Mouse (Mus musculus) right cerebral cortex, postnatal 10 days (tissue): ENCODE results near the gene Cabp2.
"Not testable (repeated sequence)": the region's sequence is repeated elsewhere in the genome, so short reads cannot be mapped to it uniquely, and the experiment has no call there.

Experiments used
- DNase-seq, 2 experiments: peaks; one replicate each; pipeline ENCODE4 v3.0.0; 2021; ENCODE audit warnings: low spot score in 2 of 2

Cabp2 gene

DNA sequence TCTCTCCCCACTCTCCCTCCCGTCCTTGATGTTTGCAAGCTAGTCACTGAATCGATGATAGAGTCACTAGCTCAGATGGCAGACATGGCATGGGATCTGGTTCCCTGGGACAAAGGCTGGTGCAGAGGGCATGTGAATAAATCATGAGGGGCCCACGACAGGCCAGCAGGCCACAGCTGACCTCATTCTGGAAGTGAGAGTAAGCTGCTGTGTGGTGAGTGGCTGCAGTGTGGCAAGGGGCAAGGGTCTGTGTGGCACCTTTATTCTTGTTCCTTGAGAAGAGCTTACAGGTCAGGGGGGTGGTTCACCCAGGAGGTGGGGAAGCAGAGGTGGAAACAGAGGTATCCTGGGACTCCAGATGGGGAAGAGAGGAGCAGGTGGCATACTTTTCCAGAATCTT lies at the start of gene Cabp2:
Cabp2 (plus strand) TSS at position 185 of the 400 bp plus-strand sequence.
- no peak for DNase-seq

DNA sequence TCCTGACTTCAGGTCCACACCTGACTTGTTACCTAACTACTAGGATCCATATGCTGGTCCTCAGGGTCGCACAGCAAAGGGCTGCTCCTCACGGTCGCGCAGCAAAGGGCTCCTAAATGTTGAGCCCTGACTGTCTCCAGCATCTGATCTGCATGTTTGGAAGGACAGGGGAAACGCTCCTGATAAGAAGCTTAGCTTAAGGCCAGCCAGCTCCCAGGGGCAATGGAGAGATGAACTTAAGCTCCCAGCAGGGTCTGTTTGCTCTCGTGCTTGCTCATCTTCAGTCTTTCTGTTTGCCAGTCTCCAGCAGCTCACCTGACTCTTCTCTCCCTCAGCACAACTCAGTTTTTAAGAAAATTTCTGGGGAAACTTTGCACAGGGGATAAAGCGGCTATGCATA lies 48.7 kb upstream of the Cabp2 start:
- DNase-seq, result no peak

DNA sequence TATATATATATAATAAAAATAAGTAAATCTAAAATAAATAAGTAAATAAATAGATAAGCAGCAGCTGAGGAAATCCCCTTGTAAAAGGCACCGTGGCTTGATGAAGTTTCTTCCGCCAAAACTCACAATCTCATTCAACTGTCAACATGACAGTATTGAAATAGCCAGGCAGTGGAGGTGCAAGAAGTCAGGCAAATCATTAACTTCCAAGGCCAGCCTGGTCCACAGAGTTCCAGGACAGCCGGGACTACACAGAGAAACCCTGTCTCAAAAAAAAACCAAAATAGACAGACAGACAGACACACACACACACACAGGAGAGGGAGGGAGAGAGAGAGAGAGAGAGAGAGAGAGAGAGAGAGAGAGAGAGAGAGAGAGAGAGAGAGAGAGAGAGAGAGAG lies 48.1 kb upstream of the Cabp2 start:
- no peak for DNase-seq

DNA sequence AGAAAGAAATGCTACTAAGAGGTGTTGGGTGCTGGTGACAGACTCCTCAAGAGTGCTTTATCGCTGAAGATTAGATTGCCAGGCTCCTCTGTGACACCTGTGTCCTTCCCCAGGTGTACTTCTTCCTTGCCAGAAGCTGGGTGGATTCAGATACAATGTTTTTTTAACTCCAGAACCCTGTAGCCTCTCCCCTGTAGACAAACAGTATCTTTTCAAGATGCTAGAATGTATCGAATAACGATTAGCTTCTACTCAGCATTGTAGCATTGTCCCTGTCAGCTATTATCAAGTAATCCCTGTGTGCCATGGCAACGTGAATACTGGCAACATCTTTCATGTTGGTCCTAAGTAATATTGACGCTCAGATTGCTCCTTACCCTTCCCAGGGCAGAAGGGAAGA lies 47.6 kb upstream of the Cabp2 start:
- no peak for DNase-seq

DNA sequence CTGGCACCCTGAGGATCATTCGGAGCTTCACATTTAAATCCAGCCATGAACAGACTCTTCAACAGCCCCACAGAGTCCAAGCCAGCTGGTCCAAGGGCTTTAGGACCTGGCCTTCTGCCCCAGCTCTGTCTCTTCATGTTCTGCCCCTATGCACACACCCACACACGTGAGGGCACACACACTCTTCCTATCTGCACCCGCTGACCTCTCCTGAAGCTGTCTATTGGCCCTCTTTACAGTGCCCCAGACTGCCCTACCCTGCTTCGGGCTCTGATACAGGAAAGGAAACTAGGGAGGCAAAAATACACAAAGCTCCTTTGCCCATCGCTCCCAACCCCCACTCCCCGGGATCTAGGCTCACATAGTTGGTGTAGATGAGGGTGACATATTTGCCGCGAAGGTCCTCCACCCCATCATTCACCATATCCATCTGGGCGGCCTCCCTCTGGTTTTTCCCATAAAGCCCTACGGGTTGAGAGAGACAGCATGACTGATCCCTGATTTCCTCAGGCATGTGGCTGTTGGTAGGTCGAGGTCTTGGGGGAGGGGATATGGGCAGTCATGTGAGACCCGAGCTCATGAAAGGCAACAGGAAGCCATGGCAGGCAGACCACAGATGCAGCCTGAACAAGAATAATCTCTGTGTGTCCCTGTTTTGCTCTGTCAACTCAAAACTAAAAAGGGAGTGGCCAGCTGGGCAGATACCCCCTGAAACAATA lies 44.9 kb upstream of the Cabp2 start:
- no peak for DNase-seq

DNA sequence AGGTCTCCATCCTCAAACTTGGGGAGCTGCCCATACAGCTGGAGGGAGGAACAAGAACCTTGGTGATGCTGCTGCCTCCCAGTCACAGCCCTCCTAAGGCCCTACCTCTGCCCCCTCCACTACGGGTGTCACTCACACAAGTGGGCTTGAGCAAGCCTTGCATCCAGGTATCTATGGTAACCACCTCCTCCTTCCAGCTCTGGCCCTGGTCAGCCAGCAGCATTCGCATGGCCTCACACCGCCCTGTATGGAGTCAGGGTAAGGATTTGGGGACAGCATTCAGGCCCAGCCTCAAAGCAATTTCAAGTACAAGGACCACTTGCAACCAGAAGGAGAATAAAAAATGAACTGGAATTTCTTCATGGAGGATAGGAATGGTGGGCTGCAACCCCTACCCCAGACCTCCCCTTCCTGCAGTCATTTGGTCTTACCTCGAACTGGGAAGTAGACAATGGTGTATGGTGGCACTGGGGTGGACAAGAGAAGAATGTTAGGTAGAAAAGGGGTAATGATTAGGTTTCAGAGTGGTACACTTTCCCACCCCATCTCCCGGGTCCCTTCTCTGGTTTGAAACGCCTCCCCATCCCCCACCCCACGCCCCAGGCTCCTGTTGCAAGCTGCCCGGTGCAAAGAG lies 44.1 kb upstream of the Cabp2 start:
- DNase-seq, result not testable (repeated sequence)

DNA sequence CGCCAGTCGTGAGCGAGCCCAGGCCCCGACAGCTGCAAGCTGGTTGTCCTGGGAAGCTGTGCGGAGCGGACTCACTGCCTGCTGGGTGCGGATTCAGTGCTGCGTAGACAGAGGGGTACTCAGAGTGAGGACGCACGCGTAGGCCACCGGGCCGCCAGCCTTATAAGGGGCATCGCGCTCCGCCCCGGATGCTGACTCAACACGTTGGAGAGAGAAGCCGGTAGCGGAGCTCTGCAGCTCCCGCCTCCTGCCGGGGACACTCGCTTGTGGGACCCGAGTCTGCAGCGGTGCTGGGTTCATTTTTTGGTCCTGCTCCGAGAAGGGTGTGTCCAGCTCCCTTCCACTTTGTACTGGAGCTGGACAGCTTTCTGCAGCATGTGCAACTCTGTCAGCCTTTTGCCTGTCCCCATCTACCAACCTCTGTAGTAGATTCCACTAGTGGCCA lies 43.6 kb upstream of the Cabp2 start, which contains the start of gene Gstp1:
Gstp1 (minus strand) TSS at position 198 of the 445 bp plus-strand sequence.
- DNase-seq, result peak; percentile 92

DNA sequence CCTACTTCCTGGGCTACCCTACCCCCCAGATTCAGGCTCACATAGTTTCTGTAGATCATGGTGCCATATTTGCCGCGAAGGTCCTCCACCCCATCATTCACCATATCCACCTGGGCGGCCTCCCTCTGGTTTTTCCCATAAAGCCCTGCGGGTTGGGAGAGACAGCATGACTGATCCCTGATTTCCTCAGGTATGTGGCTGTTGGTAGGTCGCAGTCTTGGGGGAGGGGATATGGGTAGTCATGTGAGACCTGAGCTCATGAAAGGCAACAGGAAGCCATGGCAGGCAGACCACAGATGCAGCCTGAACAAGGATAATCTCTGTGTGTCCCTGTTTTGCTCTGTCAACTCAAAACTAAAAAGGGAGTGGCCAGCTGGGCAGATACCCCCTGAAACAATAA lies 40.4 kb upstream of the Cabp2 start:
- not testable (repeated sequence) for DNase-seq

DNA sequence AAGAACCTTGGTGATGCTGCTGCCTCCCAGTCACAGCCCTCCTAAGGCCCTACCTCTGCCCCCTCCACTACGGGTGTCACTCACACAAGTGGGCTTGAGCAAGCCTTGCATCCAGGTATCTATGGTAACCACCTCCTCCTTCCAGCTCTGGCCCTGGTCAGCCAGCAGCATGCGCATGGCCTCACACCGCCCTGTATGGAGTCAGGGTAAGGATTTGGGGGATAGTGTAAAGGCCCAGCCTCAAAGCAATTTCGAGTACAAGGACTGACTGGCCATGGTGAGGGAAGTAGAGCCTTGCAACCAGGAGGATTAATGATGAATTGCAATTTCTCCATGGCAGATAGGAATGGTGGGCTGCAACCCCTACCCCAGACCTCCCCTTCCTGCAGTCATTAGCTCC lies 39.9 kb upstream of the Cabp2 start:
- DNase-seq, result not testable (repeated sequence)

DNA sequence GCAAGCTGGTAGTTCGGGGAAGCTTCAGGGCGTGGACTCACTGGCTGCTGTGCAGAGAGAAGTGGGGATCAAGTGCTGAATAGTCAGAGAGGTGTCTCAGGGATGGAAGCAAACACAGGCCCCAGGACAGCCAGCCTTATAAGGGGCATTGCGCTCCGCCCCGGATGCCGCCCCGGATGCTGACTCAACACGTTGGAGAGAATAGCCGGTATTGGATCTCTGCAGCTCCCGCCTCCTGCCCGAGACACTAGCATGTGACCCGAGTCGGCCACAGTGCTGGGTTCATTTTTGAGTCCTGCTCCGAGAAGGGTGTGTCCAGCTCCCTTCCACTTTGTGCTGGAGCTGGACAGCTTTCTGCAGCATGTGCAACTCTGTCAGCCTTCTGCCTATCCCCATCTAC lies 39.3 kb upstream of the Cabp2 start:
- no peak for DNase-seq

DNA sequence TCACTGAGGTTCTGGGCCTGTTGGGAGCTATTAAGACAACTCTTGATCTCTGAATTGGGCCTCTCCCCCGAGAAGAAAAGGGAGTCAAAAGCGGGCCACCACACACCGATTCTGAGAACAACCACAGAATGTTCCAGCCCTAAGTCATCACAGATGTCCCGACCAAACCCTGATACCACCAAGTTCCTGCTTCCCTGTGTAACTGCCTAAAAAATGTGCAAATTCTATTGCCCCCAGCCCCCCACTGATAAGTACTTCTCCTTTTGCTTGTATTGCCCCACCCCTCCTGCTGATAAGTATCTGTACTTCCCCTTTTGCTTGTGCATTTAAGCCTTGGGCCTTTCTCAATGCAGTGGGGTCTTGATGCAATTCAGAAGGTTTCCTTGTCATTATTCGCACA lies 37.3 kb upstream of the Cabp2 start:
- not testable (repeated sequence) for DNase-seq

DNA sequence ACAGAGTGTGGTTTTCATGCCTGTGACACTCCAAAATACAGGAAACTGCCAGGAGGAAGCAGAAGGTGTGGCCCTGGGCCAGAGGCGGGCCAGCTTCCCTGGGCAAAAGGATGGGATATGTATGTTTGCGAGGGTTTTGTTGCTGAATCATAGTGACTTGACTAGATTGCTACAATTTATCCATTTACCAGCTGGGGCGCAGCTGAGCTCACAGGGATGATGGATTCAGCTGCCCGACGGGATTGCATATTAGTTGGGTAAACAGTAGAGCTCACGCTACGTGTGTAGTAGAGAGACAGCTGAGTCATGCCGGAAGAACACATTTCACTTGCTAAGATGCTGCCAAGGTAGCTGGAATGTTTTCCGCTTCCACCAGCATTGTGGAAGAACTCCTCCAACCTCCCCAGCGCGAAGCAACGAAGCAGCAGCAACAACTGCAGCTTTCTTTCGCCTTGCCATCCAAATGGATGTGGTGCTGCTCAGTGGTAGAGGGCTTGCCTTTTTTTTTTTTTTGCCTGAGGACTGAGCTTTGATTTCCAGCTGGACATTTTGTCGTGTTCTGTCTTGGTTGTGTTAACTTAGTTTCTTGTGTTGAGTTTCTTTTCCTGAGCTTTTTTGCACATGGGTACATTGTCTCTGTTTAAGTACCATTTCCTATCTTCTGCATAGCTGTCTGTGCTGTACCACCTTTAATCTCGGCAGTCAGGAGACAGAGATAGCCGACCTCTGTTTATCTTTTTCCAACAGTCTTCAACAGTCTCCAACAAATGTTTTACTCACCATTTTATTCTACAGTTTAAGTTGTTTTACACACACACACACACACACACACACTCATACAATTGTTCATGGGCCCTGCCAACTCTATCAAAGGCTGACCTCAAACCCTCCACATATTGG lies 35.2 kb upstream of the Cabp2 start, which contains the start of gene Gstp2:
Gstp2 (minus strand) TSS at position 58 of the 900 bp plus-strand sequence.
- peak; percentile 79 to 85 for DNase-seq

DNA sequence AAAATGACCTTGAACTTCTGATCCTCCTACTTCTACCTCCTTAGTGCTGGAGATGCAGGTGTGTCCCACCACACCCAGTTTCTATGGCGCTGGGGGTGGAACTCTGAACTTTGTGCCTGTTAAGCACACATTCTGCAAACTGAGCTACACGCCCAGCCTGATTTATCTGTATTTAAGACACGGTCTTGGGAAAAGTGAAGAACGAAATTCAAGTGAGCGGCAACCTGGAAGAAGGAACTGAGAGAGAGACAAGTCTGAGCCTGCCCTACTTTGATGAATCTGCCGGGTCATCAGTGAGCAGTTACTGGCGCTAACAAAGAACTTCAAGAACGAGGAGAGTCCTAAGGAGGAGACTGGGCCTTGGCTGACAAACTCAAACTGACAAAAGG lies 34.5 kb upstream of the Cabp2 start:
- DNase-seq, result no peak

DNA sequence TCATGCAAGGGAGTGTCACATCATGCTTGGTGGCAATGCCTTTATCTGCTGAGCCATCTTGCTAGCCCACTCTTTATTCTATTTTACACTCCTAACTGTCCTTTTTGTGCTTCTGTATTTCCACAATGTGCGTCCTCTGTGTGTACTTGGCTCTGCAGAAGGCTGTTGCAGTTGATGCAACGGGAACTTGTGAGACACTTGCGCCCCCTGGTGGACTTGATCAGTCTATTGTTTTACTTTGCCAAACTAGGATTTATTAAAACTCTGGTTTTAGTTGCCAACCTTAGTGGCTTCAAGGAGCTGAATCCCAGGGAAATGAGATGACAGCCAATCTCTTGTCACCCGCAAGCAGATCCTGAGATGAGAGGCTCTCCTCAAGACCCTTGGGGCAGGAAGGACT lies 33.5 kb upstream of the Cabp2 start:
- DNase-seq, result peak; percentile 60 to 81

DNA sequence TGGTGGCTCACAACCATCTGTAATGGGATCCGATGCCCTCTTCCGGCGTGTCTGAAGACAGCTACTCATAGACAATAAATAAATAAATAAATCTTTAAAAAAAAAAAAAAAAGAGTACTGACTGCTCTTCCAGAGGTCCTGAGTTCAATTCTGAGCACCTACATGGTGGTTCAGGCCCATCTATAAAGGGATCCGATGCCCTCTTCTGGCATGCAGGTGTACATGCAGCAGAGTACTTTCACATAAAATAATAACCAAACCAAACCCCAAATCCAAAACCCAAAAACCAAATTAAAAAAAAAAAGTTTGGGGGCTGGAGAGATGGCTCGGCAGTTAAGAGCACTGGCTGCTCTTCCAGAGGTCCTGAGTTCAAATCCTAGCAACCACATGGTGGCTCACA lies 32.3 kb upstream of the Cabp2 start:
- not testable (repeated sequence) for DNase-seq

DNA sequence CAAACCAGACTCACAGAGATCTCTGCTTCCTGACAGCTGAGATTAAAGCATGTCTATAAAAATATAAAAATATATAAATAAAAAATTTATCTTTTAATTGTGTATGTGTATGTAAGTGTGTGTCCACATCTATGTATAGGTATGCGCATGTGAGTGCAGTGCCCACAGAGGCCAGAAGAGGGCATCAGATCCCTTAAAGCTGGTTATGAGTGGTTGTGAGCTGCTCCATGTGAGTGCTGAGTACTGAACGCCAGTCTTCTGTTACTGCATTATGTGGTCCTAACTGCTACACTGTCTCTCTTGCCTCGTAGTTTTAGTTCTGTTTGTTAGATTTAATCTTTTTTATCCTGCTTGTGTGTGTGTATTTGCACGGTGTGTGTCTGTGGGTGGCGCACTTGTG lies 30.4 kb upstream of the Cabp2 start:
- no peak for DNase-seq

DNA sequence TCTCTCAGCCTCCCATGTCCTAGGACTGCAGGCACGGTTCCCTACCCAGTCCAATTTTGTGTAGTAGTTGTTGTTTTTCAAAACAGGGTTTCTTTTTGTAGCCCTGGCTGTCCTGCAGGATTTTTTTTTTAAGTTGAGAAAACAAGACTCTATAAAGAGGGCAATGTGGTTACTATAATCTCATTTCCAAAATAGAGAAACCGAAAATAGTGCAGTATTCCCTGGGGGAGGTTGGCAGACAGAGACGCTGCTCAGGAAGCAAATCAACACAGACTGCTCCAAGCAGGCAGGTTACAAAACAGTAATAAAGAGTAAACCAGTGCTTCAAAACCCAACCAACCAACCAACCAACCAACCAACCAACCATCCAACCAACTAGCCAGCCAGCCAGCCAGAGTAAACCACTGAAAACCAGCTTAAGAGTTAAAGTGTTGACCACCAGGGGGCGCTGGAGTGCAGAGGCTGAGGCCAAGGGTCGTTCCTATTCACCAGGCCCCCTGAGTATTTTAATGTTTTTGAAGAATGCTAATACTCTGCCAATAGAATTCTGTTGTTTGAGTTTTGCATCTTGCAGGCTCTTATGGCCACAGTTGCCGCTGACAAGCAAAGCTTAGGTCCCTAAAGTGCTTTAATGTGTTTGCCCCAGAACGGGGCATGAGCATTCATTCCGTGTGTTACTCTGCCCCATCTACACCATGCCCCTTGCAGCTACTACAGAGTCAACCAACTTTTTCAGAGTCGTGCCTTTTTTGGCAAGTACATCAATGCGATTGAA lies 29.4 kb upstream of the Cabp2 start:
- DNase-seq, result peak in 1 of 2 experiments; percentile 56

DNA sequence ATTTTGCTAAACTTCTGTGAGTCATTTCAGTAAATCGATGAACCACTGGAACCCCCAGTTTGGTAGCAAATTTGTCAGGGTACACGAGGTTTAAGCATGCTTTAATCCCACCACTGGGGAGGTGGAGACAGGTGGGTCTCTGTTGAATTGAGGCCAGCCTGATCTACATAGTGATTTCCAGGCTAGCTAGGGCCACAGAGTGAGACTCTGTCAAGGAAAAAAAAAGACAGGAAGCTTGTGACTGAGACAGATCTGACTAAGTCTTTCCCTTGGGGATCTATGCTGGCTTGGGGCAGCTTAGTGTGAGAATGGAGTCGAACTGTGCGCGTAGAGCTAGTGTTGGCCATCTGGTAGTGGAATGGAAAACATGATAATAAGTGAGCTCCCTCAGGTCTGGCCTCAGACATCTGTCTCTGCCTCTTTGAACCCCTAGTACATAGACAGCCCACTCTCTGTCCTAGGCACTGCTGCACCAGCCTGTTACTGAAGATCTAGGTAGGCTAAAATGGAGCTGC lies 28.8 kb upstream of the Cabp2 start:
- DNase-seq, result no peak

DNA sequence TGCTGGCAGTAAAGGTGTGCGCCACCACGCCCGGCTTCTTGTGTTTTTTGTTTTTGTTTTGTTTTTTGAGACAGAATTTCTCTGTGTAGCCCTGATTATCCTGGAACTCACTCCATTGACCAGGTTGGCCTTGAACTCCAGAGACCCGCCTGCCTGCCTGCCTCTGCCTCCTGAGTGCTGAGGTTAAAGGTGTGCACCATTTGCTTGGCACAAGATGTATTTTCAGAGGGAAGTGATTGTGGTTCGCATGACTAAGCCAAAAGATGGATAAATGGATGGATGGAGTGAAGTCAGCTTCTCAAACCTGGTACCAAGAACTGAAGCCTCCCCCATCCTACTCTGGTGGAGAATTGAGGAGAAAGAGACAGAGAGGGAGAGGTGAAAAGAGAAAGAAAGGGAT lies 26.8 kb upstream of the Cabp2 start:
- DNase-seq, result no peak

DNA sequence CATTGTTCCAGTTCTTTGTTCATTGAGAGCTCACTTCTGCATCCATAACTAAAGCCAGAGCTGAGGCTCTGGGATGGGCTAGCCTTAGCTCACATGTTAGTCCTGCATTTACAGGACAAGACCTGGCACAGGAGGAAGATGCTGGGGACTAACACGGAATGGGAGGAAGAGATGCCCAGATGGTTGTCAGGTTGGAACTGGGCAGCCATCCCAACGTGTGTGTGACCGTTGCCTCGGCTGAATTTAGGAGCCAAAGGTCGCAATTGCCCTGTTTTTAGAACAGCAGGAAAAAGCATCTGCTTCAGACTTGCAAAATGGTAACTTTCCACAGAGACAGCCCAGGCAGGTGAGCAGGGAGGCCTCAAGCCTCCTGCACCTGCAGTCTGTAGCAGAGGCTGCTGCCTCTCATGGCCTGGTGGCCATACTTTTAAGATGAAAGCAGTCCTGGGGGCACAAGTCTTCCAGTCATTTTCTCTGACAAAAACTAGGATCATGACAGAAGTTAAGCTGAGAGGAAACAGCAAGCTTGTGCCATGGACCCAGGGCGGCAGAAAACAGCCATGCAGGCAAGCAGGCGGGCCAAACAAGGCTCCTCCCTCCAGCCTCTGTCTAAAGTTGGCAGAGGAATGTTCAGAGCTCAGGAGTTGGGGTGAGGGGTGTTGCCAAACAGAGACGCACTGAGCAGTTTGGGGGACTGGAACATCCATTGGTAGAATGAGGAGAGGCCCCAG lies 26.0 kb upstream of the Cabp2 start:
- DNase-seq, result no peak
